Comparison of ENCODE assay signal across 8 mouse cellular contexts in genomic region chr1:163929636-163930457, GRCm38 (mm10). TPM values are rescaled to one million over a fixed set of nuclear protein-coding genes. Genes with fewer than 3 reads are reported as not detected.
DNase-seq lines count a peak whose midpoint lies in the region; ATAC-seq and TF ChIP-seq lines count a peak whose summit lies in the region.

No protein-coding gene starts in this region.

- no peaks in the 10 kb centered on the region for H3K27me3 ChIP-seq in G1E (ENCODE audit: insufficient read depth, low read length)
- H3K27me3 ChIP-seq in forebrain, embryonic 16.5 days (replicated peaks; ENCODE audit: control insufficient read depth, insufficient read depth, low read length) = no peaks in the 10 kb centered on the region
- no peaks in the 10 kb centered on the region for H3K27me3 ChIP-seq in lung, embryonic 14.5 days (ENCODE audit: insufficient read depth, low read length)
- H3K27me3 ChIP-seq in thymus, adult 2 months (ENCODE audit: control insufficient read depth, insufficient read depth, low read length) = no peaks in the 10 kb centered on the region

- DNase-seq in G1E (ENCODE audit: low spot score) = peak; percentile 70
- peak; percentile 89 to 91 for DNase-seq in cerebellum, adult 18-20 months
- DNase-seq in heart, postnatal 36 days = peak; percentile 90 to 93
- DNase-seq in layer of hippocampus, adult 2 months (ENCODE audit: low spot score in 2 of 2) = peak; percentile 82
- DNase-seq in lung, embryonic 14.5 days = peak; percentile 97
- peak; percentile 87 for DNase-seq in thymus, adult 2 months

- peak overlapping the region; percentile 86 for H3K27ac ChIP-seq in forebrain, embryonic 16.5 days (ENCODE audit: low read length)
- H3K27ac ChIP-seq in layer of hippocampus, adult 2 months = peak overlapping the region; percentile 97
- peak overlapping the region; percentile 68; the same call in 1 of the 2 replicates for H3K27ac ChIP-seq in lung, embryonic 14.5 days (ENCODE audit: low read depth)
- H3K27ac ChIP-seq in olfactory bulb, adult 2 months (ENCODE audit: insufficient read depth, low read depth, low read length) = peak overlapping the region; percentile 92
- peak overlapping the region; percentile 86 for H3K27ac ChIP-seq in thymus, adult 2 months (ENCODE audit: control insufficient read depth, insufficient read depth, low read length)

- intact Hi-C loops in heart, postnatal 36 days (cut with DNase I) = loop anchor here (5.0 kb wide), 2 partner anchors 62 to 1383 kb away; partner anchors contain the start of genes BC055324, Mettl13 and Mettl18

- peak overlapping the region; percentile 93 for H3K4me2 ChIP-seq in forebrain, embryonic 16.5 days (ENCODE audit: low read length)
- H3K4me2 ChIP-seq in lung, embryonic 14.5 days = peak overlapping the region; percentile 76

- peak overlapping the region; percentile 88 for H3K4me3 ChIP-seq in G1E (ENCODE audit: low read depth, low read length)
- H3K4me3 ChIP-seq in forebrain, embryonic 16.5 days (replicated peaks; ENCODE audit: low read length) = peak overlapping the region; percentile 69
- peak overlapping the region; percentile 71 for H3K4me3 ChIP-seq in layer of hippocampus, adult 2 months
- H3K4me3 ChIP-seq in lung, embryonic 14.5 days (ENCODE audit: low read depth, low read length) = peak overlapping the region; percentile 94
- H3K4me3 ChIP-seq in olfactory bulb, adult 2 months (ENCODE audit: insufficient read depth, low read depth, low read length) = peak overlapping the region; percentile 96
- H3K4me3 ChIP-seq in thymus, adult 2 months (ENCODE audit: control insufficient read depth, insufficient read depth, low read length) = peak overlapping the region; percentile 99

- H3K9me3 ChIP-seq in G1E (replicated peaks) = no peaks in the 10 kb centered on the region
- no peaks in the 10 kb centered on the region for H3K9me3 ChIP-seq in forebrain, embryonic 16.5 days (ENCODE audit: control insufficient read depth, low read length)
- H3K9me3 ChIP-seq in lung, embryonic 14.5 days (ENCODE audit: low read depth, low read length) = no peaks in the 10 kb centered on the region

- peak overlapping the region; percentile 97 for H3K9ac ChIP-seq in forebrain, embryonic 16.5 days (replicated peaks; ENCODE audit: low read depth, low read length)
- peak overlapping the region; percentile 94 for H3K9ac ChIP-seq in lung, embryonic 14.5 days

- H3K4me1 ChIP-seq in G1E (ENCODE audit: insufficient read depth, low read depth, low read length) = peaks cover 42% of the 10 kb centered on the region
- H3K4me1 ChIP-seq in forebrain, embryonic 16.5 days (replicated peaks; ENCODE audit: control insufficient read depth, insufficient read depth, low read length) = peaks cover 14% of the 10 kb centered on the region
- peaks cover 15% of the 10 kb centered on the region; the same call in 1 of the 2 replicates for H3K4me1 ChIP-seq in lung, embryonic 14.5 days (ENCODE audit: insufficient read depth)
- H3K4me1 ChIP-seq in olfactory bulb, adult 2 months (ENCODE audit: control insufficient read depth, insufficient read depth, low read length) = peaks cover 9% of the 10 kb centered on the region
- H3K4me1 ChIP-seq in thymus, adult 2 months (replicated peaks; ENCODE audit: control insufficient read depth, insufficient read depth, low read length) = peaks cover 17% of the 10 kb centered on the region

- 0% methylated on average over 74 of the region's 77 CpGs for WGBS in forebrain, embryonic 16.5 days
- under 1% methylated on average over 75 of the region's 77 CpGs for WGBS in lung, embryonic 14.5 days
- WGBS in olfactory bulb, adult 2 months = under 1% methylated on average over 77 of the region's 77 CpGs
- under 1% methylated on average over 77 of the region's 77 CpGs for WGBS in thymus, adult 2 months

- H3K36me3 ChIP-seq in G1E (replicated peaks) = peaks cover 34% of the 10 kb centered on the region
- 0 out of 2 replicates have a peak, but pooled peaks cover 7% of the 10 kb centered on the region for H3K36me3 ChIP-seq in forebrain, embryonic 16.5 days (ENCODE audit: control insufficient read depth, insufficient read depth)
- H3K36me3 ChIP-seq in lung, embryonic 14.5 days (ENCODE audit: insufficient read depth) = peaks cover 7% of the 10 kb centered on the region; the same call in 1 of the 2 replicates
- H3K36me3 ChIP-seq in thymus, adult 2 months (ENCODE audit: control insufficient read depth, insufficient read depth, low read length) = peaks cover 9% of the 10 kb centered on the region

- no peak for TF ChIP-seq CTCF in G1E (IDR thresholded peaks at IDR 0.05; ENCODE audit: low read depth, low read length)
- peak; percentile 14; the same call in 1 of the 2 replicates for TF ChIP-seq CTCF in layer of hippocampus, adult 2 months (conservative IDR thresholded peaks at IDR 0.05)
- no peak for TF ChIP-seq CTCF in lung, embryonic 14.5 days (IDR thresholded peaks at IDR 0.05; ENCODE audit: low read depth)
- no peak for TF ChIP-seq CTCF in olfactory bulb, adult 2 months (IDR thresholded peaks at IDR 0.05; ENCODE audit: insufficient read depth, low read depth, low read length)
- TF ChIP-seq CTCF in thymus, adult 2 months (IDR thresholded peaks at IDR 0.05; ENCODE audit: borderline replicate concordance, control insufficient read depth, extremely low read depth, insufficient read depth, low read length, poor library complexity) = no peak

- peak; percentile 38 for TF ChIP-seq POLR2A in olfactory bulb, adult 2 months (IDR thresholded peaks at IDR 0.05; ENCODE audit: insufficient read depth, low read depth, low read length)
- TF ChIP-seq POLR2A in thymus, adult 2 months (IDR thresholded peaks at IDR 0.05; ENCODE audit: control insufficient read depth, extremely low read depth, insufficient read depth, low read length, poor library complexity) = peak; percentile 69

- peak; percentile 47 for ATAC-seq in G1E (ENCODE audit: extremely low read depth, insufficient number of reproducible peaks, low FRiP score, poor library complexity, severe bottlenecking)
- ATAC-seq in forebrain, embryonic 16.5 days = peak; percentile 96
- ATAC-seq in lung, embryonic 14.5 days (ENCODE audit: insufficient read depth) = peak; percentile 93

RNA-seq across cellular contexts. Expression of gene Scyl3, which starts 0.9 kb away (rescaled TPM):
- total RNA-seq in G1E (2014; fragmentation: Nextera tagmentation) (61.2 and 69.3 TPM in 2 replicates), G1E (2017) (43.2 and 52.6 TPM in 2 replicates)
- 10.6 and 10.7 TPM in 2 replicates for polyA plus RNA-seq in G1E (2012)
- polyA plus RNA-seq in forebrain, embryonic 16.5 days (2015; fragmentation: Nextera tagmentation; extraction: Ambion mirVana) = 19.2 and 20.7 TPM in 2 replicates
- total RNA-seq in heart, postnatal 36 days (2021) = 1 to 10 TPM; 5.7 to 6.2 TPM
- total RNA-seq in layer of hippocampus, adult 2 months (2021) = 10 to 100 TPM; 22.1 to 22.9 TPM
- 19.2 and 19.8 TPM in 2 replicates for polyA plus RNA-seq in lung, embryonic 14.5 days (2014; fragmentation: Nextera tagmentation; extraction: Ambion mirVana)
- not detected in 2 replicates for polyA plus RNA-seq in olfactory bulb, adult 2 months (2012; ENCODE audit: insufficient read depth, insufficient read length, low replicate concordance, missing spikeins)
- 17.0 and 17.6 TPM in 2 replicates for polyA plus RNA-seq in thymus, adult 2 months (2012; rRNA removed)

Comparison
In these comparisons a context has a peak if more than half of its experiments do, and no peak if none do; other contexts are left out.
1. Peak in every context shown above with its lines: DNase-seq, ATAC-seq, H3K4me3 ChIP-seq and H3K27ac ChIP-seq.